Mouse (Mus musculus): ENCODE measurements around the gene Skint10.

Skint10 gene

DNA sequence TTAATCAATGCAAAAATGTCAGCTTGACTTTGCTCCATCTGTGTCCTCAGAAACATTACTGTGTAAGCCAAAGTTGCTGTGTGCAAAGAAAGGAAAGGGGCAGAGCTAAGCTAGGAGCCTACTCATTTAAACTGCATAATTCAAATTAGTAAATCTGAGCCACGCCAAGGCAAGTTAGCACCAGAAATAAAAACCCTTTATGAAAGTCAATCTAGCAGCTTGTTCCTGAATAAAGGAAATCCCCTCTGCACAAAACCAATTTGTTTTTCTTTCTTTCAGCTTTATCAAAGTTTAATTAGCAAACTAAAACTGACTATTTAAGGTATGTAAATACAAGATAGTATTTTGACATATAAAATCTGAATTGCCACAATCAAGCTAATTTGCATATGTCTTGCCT, at the start of gene Skint10:
Gene Skint10, minus strand, starts transcription at position 101 of the 400 bp plus-strand sequence.
- no peak for DNase-seq (ENCODE audit: low read depth, low spot score)

DNA sequence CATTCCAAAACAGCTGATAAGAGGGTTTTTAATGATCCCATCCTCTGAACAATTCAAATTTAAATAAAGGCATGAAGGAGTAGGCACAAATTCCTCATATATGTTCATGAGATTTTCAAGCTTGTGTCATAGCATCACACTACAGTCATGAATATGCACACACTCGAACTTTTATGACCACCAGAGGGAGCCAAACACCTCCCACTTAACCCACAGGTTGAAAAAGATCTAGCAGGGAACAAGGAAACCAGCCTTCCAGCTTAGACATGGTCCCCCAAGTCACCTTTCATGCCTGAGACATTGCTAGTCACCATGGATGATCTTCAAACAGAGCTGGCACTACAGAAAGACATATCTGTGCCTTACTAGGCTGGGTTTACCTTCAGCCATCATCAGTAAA, 16.0 kb upstream of the Skint10 start:
- DNase-seq (ENCODE audit: low read depth, low spot score), result no peak

All from skeletal muscle tissue, adult 2 months (tissue).